Mouse (Mus musculus): Measurements from ENCODE around the gene Txndc17. TPM values are rescaled to one million over a fixed set of nuclear protein-coding genes. Genes with fewer than 3 reads are reported as not detected.

Gene Txndc17
- polyA plus RNA-seq, 1 experiment from 2014 or later: 210 TPM

DNA sequence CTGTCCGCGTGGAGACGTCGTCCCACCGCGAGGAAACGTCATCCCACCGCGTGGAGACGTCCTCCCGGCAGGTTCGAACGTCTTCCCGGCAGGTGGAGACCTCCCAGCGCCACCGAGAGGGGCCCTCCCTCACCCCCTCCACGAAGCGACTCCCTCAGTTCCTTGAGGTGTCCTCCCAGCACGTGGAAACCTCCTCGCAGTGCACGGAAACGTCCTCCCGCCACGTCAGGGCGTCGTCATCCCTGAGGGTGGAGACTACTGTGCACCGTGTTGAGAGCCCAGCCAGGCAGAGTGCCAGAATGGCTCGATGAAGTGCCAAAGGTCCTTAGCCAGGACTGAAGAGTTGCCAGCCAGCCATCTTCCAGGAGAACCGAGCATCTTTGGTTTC is 8.1 kb downstream of the Txndc17 start, which contains the start of gene Med31:
Med31 (minus strand) TSS at position 183 of the 388 bp plus-strand sequence.
- H3K9me3 ChIP-seq (ENCODE audit: low read length): no peaks in the 10 kb centered on the region
- no peaks in the 10 kb centered on the region for H3K27me3 ChIP-seq (ENCODE audit: insufficient read depth, low read length)
- ATAC-seq (ENCODE audit: low FRiP score, low TSS enrichment): peak; percentile 80
- H3K4me1 ChIP-seq (ENCODE audit: insufficient read depth, low read length): peaks cover 3% of the 10 kb centered on the region; the same call in 1 of the 2 replicates
- peak within 1 kb of the TSS; percentile 71 for H3K9ac ChIP-seq (replicated peaks; ENCODE audit: low read length)
- peak within 1 kb of the TSS; percentile 64 for H3K4me3 ChIP-seq (ENCODE audit: low read length)
- peaks cover 12% of the 10 kb centered on the region; the same call in 1 of the 2 replicates for H3K36me3 ChIP-seq (ENCODE audit: insufficient read depth, low read length)
- WGBS: under 1% methylated on average over 29 of the region's 29 CpGs
- peak within 1 kb of the TSS; percentile 66 for H3K27ac ChIP-seq (ENCODE audit: low read length)
- H3K4me2 ChIP-seq (replicated peaks; ENCODE audit: low read depth, low read length): peak within 1 kb of the TSS; percentile 99

DNA sequence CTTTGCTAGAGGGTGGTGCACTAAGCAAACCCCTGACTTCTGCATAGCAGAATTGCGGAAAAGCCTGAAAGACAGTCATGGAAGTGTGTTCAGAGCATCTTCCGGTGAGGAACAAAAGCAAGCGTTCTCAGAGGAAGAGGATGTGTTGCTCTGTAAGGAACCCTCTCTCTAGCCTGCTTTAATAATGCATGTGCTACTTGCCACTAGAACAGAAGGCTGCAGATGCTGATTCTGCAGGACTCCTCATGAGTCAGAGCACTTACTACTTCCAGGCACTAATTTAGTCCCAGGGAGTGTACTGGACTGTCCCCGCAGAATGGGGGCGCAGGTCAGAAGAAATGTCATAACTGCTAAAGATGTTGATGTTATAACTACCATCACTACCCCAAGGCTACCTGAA is 9.8 kb downstream of the Txndc17 start:
- Histone ChIP-seq H3K9me3 (ENCODE audit: low read length) (no peaks in the 10 kb centered on the region), H3K27me3 (ENCODE audit: insufficient read depth, low read length) (no peaks in the 10 kb centered on the region), H3K4me3 (ENCODE audit: low read length) (no peak overlapping the region), H3K4me2 (replicated peaks; ENCODE audit: low read depth, low read length) (no peak overlapping the region), H3K27ac (ENCODE audit: low read length) (no peak overlapping the region), H3K4me1 (ENCODE audit: insufficient read depth, low read length) (peaks cover 3% of the 10 kb centered on the region; the same call in 1 of the 2 replicates), H3K9ac (replicated peaks; ENCODE audit: low read length) (no peak overlapping the region), H3K36me3 (ENCODE audit: insufficient read depth, low read length) (no peaks in the 10 kb centered on the region)
- WGBS: 84% methylated on average over 5 of the region's 5 CpGs
- no peak for ATAC-seq (ENCODE audit: low FRiP score, low TSS enrichment)

DNA sequence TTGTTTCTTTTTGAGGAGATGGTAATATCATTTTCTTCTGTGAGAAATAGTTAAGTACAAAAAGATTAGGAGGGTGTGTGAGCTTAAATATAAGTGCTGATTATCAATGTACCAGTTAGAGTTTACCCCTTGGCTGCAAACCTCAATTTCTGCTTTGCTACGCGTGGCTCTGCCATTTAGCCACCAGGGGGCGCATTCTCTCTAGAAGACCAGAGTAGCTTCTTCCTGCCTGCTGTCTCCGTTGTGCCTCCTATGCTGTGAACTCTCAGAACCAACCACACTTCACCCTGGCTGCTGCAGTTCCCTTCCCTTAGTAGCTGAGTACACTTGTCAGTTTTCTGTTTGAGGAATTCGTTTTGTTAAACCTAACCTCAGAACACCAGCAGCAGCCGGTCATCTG is 13.9 kb downstream of the Txndc17 start:
- ATAC-seq (ENCODE audit: low FRiP score, low TSS enrichment): no peak
- no peaks in the 10 kb centered on the region for H3K27me3 ChIP-seq (ENCODE audit: insufficient read depth, low read length)
- no peaks in the 10 kb centered on the region for H3K9me3 ChIP-seq (ENCODE audit: low read length)
- no peak overlapping the region for H3K4me3 ChIP-seq (ENCODE audit: low read length)
- H3K4me1 ChIP-seq (ENCODE audit: insufficient read depth, low read length): peaks cover 3% of the 10 kb centered on the region; the same call in 1 of the 2 replicates
- WGBS: 15% methylated on average over 6 of the region's 6 CpGs
- no peaks in the 10 kb centered on the region for H3K36me3 ChIP-seq (ENCODE audit: insufficient read depth, low read length)
- H3K9ac ChIP-seq (replicated peaks; ENCODE audit: low read length): no peak overlapping the region
- H3K4me2 ChIP-seq (replicated peaks; ENCODE audit: low read depth, low read length): no peak overlapping the region
- no peak overlapping the region for H3K27ac ChIP-seq (ENCODE audit: low read length)

DNA sequence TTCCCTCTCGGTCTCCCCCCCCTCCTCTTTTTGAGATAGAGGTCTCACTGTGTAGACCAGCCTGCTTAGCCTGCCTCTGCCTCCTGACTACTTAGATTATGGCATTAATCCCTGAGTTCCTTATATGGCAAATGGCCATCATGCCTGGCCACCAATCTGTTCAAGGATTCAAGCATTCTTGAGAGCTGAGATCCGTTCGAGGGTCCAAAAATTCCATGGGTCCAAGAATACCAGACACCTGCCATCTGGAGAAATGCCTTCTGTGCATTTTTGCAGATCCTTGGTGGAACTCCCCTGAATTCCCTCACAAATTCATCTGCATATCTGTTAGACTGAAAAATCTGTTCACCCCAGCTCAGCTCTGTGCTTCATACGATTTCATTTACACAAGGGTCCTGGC is 16.1 kb downstream of the Txndc17 start:
- no peaks in the 10 kb centered on the region for H3K4me1 ChIP-seq (ENCODE audit: insufficient read depth, low read length)
- no peak overlapping the region for H3K4me2 ChIP-seq (replicated peaks; ENCODE audit: low read depth, low read length)
- no peaks in the 10 kb centered on the region for H3K27me3 ChIP-seq (ENCODE audit: insufficient read depth, low read length)
- no peak overlapping the region for H3K4me3 ChIP-seq (ENCODE audit: low read length)
- no peaks in the 10 kb centered on the region for H3K9me3 ChIP-seq (ENCODE audit: low read length)
- no peaks in the 10 kb centered on the region for H3K36me3 ChIP-seq (ENCODE audit: insufficient read depth, low read length)
- WGBS: 80% methylated on average over 4 of the region's 4 CpGs
- no peak for ATAC-seq (ENCODE audit: low FRiP score, low TSS enrichment)
- H3K9ac ChIP-seq (replicated peaks; ENCODE audit: low read length): no peak overlapping the region
- no peak overlapping the region for H3K27ac ChIP-seq (ENCODE audit: low read length)

DNA sequence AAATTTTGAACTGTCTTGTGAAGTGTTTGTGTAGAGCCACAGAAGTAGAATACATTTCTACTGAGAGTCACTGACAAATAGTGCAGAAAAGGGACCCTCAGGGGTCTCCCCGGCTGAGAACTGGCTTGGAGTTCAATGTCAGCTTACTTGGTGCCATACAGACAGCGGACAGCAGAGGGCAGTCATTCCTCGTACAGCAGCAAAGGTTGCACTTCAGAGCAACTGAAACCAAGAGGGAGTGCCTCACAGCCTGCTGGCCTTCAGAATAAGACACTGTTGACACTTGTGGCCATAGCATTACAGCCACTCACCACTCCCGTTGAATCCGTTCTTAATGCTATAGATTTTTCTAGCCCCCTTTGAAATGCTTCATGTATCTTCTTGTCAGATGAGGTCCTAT is 17.5 kb downstream of the Txndc17 start:
- no peak overlapping the region for H3K4me2 ChIP-seq (replicated peaks; ENCODE audit: low read depth, low read length)
- H3K4me3 ChIP-seq (ENCODE audit: low read length): no peak overlapping the region
- H3K27me3 ChIP-seq (ENCODE audit: insufficient read depth, low read length): no peaks in the 10 kb centered on the region
- no peak overlapping the region for H3K27ac ChIP-seq (ENCODE audit: low read length)
- ATAC-seq (ENCODE audit: low FRiP score, low TSS enrichment): no peak; the same call in 1 of the 2 replicates
- H3K36me3 ChIP-seq (ENCODE audit: insufficient read depth, low read length): no peaks in the 10 kb centered on the region
- H3K4me1 ChIP-seq (ENCODE audit: insufficient read depth, low read length): no peaks in the 10 kb centered on the region
- no peak overlapping the region for H3K9ac ChIP-seq (replicated peaks; ENCODE audit: low read length)
- H3K9me3 ChIP-seq (ENCODE audit: low read length): no peaks in the 10 kb centered on the region
- WGBS: 8% methylated on average over 5 of the region's 5 CpGs

DNA sequence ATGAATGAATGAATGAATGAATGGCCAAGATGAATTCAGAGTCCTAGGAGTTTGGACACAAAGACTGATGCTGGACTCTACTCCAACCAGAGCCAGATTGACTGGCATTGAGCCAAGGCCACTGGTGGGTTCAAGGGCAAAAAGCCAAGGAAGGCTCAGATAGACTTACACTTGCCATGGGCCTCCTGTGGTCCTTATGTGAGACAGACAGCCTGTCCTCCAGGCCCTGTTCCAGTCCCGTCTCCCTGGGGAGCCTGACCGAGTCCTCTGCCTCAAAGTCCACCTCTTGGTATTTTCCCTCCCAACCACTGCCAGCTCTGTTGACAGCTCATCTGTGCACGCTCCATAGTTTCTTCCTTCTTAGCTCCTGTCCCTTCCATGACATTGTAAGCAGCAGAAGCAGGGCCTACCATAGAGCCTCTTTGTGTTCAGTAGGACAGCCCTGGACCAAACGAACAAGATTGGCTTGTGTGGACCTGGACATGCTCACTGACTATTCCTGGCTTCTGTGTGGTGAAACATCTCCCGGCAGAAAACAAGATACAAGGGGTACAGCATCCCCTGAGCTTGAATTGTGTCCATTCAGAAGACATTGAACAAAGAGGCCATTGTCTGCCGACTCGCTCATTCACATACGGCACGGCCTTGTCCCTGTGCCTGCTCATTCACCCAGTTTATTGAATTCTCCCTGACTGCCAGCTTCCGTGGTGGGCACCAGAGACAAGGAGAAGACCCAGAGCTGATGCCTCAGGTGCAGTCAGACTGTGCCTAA is 18.9 kb downstream of the Txndc17 start:
- 74% methylated on average over 10 of the region's 10 CpGs for WGBS
- Histone ChIP-seq H3K9ac (replicated peaks; ENCODE audit: low read length) (no peak overlapping the region), H3K4me3 (ENCODE audit: low read length) (no peak overlapping the region), H3K36me3 (ENCODE audit: insufficient read depth, low read length) (no peaks in the 10 kb centered on the region), H3K4me1 (ENCODE audit: insufficient read depth, low read length) (no peaks in the 10 kb centered on the region), H3K9me3 (ENCODE audit: low read length) (no peaks in the 10 kb centered on the region), H3K27me3 (ENCODE audit: insufficient read depth, low read length) (no peaks in the 10 kb centered on the region), H3K4me2 (replicated peaks; ENCODE audit: low read depth, low read length) (no peak overlapping the region), H3K27ac (ENCODE audit: low read length) (no peak overlapping the region)
- no peak; the same call in 1 of the 2 replicates for ATAC-seq (ENCODE audit: low FRiP score, low TSS enrichment)

DNA sequence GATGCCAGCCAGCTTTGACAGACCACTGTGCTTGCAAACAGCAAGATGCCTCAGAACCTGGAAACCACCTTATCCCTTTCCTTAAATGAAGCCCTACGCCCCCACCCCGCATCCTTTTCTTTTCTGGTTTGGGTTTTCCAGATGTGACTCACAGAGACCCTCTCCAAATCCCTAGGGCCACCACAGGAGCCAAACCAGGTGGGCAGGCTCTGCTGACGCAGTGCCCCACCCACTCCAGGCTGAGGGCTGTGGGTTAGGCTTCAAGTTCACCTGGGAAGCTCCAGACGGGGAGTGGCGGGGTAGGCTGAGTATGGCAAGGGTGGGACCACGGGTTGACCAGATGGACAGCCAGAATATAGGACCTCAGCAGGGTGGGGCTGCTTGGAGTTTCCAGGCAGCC is 19.6 kb downstream of the Txndc17 start:
- H3K9me3 ChIP-seq (ENCODE audit: low read length): no peaks in the 10 kb centered on the region
- H3K27ac ChIP-seq (ENCODE audit: low read length): no peak overlapping the region
- H3K27me3 ChIP-seq (ENCODE audit: insufficient read depth, low read length): no peaks in the 10 kb centered on the region
- no peaks in the 10 kb centered on the region for H3K36me3 ChIP-seq (ENCODE audit: insufficient read depth, low read length)
- ATAC-seq (ENCODE audit: low FRiP score, low TSS enrichment): no peak
- H3K4me1 ChIP-seq (ENCODE audit: insufficient read depth, low read length): no peaks in the 10 kb centered on the region
- WGBS: 86% methylated on average over 6 of the region's 6 CpGs
- H3K9ac ChIP-seq (replicated peaks; ENCODE audit: low read length): no peak overlapping the region
- no peak overlapping the region for H3K4me2 ChIP-seq (replicated peaks; ENCODE audit: low read depth, low read length)
- no peak overlapping the region for H3K4me3 ChIP-seq (ENCODE audit: low read length)

DNA sequence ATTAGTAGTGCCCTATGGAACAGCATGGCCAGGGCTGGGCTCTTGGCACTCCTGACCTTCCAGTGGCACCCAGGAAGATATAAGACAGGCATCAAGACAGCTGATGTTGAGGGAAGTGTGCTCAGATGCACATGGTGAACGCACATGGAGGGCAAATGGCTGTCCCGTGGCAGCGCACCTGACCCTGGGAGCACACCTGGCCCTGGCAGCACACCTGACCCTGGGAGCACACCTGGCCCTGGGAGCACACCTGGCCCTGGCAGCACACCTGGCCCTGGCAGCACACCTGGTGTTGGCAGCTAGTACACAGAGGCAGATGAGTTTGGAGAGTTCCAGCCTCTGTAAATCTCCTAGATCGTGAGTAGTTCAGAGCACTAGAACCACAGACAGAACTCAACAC is 21.2 kb downstream of the Txndc17 start:
- Histone ChIP-seq H3K27ac (ENCODE audit: low read length) (no peak overlapping the region), H3K4me3 (ENCODE audit: low read length) (no peak overlapping the region), H3K27me3 (ENCODE audit: insufficient read depth, low read length) (no peaks in the 10 kb centered on the region), H3K4me1 (ENCODE audit: insufficient read depth, low read length) (no peaks in the 10 kb centered on the region), H3K9me3 (ENCODE audit: low read length) (no peaks in the 10 kb centered on the region), H3K9ac (replicated peaks; ENCODE audit: low read length) (no peak overlapping the region), H3K36me3 (ENCODE audit: insufficient read depth, low read length) (no peaks in the 10 kb centered on the region), H3K4me2 (replicated peaks; ENCODE audit: low read depth, low read length) (no peak overlapping the region)
- WGBS: 86% methylated on average over 4 of the region's 4 CpGs
- no peak for ATAC-seq (ENCODE audit: low FRiP score, low TSS enrichment)

DNA sequence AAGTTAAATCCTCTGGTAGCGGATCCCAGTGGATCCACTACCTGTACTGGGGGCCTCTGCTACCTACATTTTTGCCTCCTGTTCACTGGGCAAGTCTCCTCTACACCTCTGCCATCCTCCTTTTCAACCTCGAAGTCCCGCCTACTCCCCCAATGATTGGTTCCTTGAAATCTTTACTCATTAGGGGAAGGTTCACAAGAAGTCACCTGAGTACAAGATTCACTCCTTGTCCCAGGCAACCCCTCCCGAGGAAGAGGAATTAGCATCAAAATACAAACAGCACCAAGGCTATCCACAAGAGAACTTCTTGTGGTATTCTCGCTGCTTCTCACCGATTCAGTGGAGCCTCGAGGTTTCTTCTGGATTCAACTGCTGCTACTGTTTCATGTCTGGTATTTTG is 24.7 kb downstream of the Txndc17 start:
- no peaks in the 10 kb centered on the region for H3K27me3 ChIP-seq (ENCODE audit: insufficient read depth, low read length)
- ATAC-seq (ENCODE audit: low FRiP score, low TSS enrichment): no peak
- no peak overlapping the region for H3K4me2 ChIP-seq (replicated peaks; ENCODE audit: low read depth, low read length)
- H3K9me3 ChIP-seq (ENCODE audit: low read length): no peaks in the 10 kb centered on the region
- no peaks in the 10 kb centered on the region for H3K36me3 ChIP-seq (ENCODE audit: insufficient read depth, low read length)
- no peak overlapping the region for H3K9ac ChIP-seq (replicated peaks; ENCODE audit: low read length)
- H3K4me1 ChIP-seq (ENCODE audit: insufficient read depth, low read length): no peaks in the 10 kb centered on the region
- H3K4me3 ChIP-seq (ENCODE audit: low read length): no peak overlapping the region
- WGBS: 84% methylated on average over 7 of the region's 7 CpGs
- no peak overlapping the region for H3K27ac ChIP-seq (ENCODE audit: low read length)

DNA sequence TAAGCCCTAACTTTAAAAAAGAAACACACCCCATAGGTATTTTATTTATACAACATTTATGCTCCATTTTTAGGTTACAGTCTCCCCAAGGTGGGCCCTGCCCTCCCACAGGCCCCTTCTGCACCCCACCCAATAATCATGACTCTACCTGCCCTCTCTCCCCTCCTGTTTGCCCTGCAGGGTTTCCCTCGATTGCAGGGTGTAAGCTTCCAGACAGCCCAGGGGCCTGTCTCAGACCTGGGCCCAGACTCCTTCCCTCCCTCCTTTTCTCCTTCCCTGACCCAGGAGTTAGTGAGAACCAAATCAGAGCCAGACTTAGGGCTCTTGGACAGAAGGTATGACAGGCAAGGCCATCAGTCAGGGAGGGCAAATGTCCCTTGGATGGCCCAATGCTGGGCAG is 25.6 kb downstream of the Txndc17 start:
- WGBS: 54% methylated on average over 1 of the region's 1 CpGs
- Histone ChIP-seq H3K9ac (replicated peaks; ENCODE audit: low read length) (no peak overlapping the region), H3K4me3 (ENCODE audit: low read length) (no peak overlapping the region), H3K9me3 (ENCODE audit: low read length) (no peaks in the 10 kb centered on the region), H3K27me3 (ENCODE audit: insufficient read depth, low read length) (no peaks in the 10 kb centered on the region), H3K36me3 (ENCODE audit: insufficient read depth, low read length) (no peaks in the 10 kb centered on the region), H3K4me1 (ENCODE audit: insufficient read depth, low read length) (no peaks in the 10 kb centered on the region), H3K27ac (ENCODE audit: low read length) (no peak overlapping the region), H3K4me2 (replicated peaks; ENCODE audit: low read depth, low read length) (no peak overlapping the region)
- no peak for ATAC-seq (ENCODE audit: low FRiP score, low TSS enrichment)

All from kidney, embryonic 16.5 days (tissue).